Mouse (Mus musculus) embryonic facial prominence, embryonic 10.5 days (tissue): ENCODE measurements around the gene Slc25a28. TPM values are rescaled to one million over a fixed set of nuclear protein-coding genes. Genes with fewer than 3 reads are reported as not detected.

Experiments
- DNase-seq: peaks from one replicate; pipeline ENCODE4 v3.0.0-alpha.2; 2017; ENCODE audit warnings: low spot score
- H3K27ac ChIP-seq: fragments of 300-500 bp; sonication (generic); replicated peaks from 2 replicates; pipeline ENCODE4 v1.5.1; 2016; ENCODE audit warnings: mild to moderate bottlenecking
- H3K27me3 ChIP-seq: fragments of 300-500 bp; sonication (generic); replicated peaks from 2 replicates; pipeline ENCODE4 v1.6.1; 2016; ENCODE audit warnings: low read depth, mild to moderate bottlenecking; ENCODE audit not compliant: poor library complexity, severe bottlenecking
- H3K36me3 ChIP-seq: fragments of 300-500 bp; sonication (generic); replicated peaks from 2 replicates; pipeline ENCODE4 v1.6.1; 2016; ENCODE audit warnings: mild to moderate bottlenecking, moderate library complexity
- H3K4me1 ChIP-seq: fragments of 300-500 bp; sonication (generic); 2 replicates; pipeline ENCODE4 v1.6.1; 2016
- H3K4me3 ChIP-seq: fragments of 300-500 bp; sonication (generic); 2 replicates; pipeline ENCODE4 v1.5.1; 2016; ENCODE audit warnings: mild to moderate bottlenecking, moderate library complexity
- H3K9me3 ChIP-seq: fragments of 300-500 bp; sonication (generic); 2 replicates; pipeline ENCODE4 v1.6.1; 2016; ENCODE audit warnings: mild to moderate bottlenecking
- WGBS: fragments of 180-500 bp; shearing (Covaris S2); methylation state at CpG from one replicate; pipeline ENCODE4 v1.1.7; 2016; 5-methylcytosine and 5-hydroxymethylcytosine counted together
- polyA plus RNA-seq: library from polyadenylated mRNA; unstranded; fragments of >200 nt; fragmentation: Nextera tagmentation; extraction: Ambion mirVana; gene quantifications from 2 replicates; pipeline ENCODE4 v1.2.1, GENCODE M21; 2016

The Slc25a28 gene
- 10.3 and 10.9 TPM in 2 replicates for polyA plus RNA-seq

DNA sequence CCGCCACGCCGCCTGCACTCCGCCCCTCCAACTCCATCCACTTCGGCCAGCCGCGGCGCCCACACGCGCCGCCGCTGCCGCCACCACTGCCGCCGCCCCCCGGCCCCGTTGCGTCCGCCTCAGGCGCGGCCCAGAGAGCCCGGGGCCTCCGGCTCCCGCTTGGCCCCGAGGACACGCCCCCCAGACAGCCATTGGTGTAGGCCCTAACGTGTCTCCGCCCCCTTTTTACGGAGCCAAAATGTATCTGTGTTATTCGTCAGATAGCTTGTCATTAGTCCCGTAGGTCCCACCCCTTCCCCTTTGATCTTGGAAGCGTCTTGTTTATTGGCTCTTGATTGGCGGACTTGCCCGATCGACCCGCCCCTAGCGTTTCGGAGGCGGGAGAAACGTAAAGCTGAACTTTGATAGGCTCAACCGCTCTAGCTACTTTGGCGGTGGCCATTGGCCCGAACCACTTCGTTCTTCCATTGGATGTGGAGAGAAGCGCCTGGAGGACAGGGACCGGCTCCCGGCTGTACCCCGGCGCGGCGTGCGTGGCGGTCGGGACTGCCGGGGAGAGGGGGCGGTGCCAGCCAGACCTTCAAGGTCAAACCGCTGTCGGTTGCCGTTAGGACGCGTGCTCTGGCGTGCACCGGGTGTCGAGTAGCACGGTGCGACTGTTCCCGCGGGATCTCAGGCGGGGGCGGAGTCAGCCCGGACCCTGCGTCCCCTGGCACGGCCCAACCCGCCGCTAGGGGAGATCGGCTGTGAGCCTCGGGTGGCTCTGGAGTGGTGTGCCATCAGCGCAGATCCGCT lies at the start of gene Slc25a28:
Slc25a28 (minus strand) TSS at position 152 of the 795 bp plus-strand sequence.
- peaks cover 20% of the 10 kb centered on the region for H3K27me3 ChIP-seq
- DNase-seq, result peak; percentile 96
- peaks cover 25% of the 10 kb centered on the region for H3K4me1 ChIP-seq
- H3K4me3 ChIP-seq, result peak within 1 kb of the TSS; percentile 93
- peak within 1 kb of the TSS; percentile 90 for H3K27ac ChIP-seq
- whole genome bisulfite sequencing, result under 1% methylated on average over 79 of the region's 79 CpGs
- H3K36me3 ChIP-seq, result no peaks in the 10 kb centered on the region
- no peaks in the 10 kb centered on the region for H3K9me3 ChIP-seq

DNA sequence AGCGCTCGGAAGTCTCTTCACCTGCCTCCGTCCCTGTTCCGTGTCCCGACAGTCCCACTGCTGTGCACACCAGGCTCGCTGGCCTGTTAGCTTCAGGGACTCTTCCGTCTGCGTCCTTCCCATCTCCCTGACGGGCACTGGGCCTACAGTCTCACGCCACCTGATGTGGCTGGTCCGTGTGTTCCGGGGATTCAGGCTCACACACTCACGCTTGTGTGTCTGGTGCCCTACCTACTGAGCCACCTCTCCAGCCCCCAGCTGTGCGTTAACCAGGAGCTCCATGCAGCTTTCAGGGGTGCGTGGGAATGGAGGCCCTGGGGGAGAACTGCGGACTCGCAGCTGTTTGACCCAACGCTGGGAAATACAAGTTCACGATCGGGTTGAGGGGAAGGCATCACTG lies 49.5 kb upstream of the Slc25a28 start:
- no peak overlapping the region for H3K4me3 ChIP-seq
- H3K27me3 ChIP-seq, result no peaks in the 10 kb centered on the region
- 91% methylated on average over 20 of the region's 20 CpGs for WGBS
- peaks cover 7% of the 10 kb centered on the region for H3K4me1 ChIP-seq
- no peak for DNase-seq
- no peak overlapping the region for H3K27ac ChIP-seq
- no peaks in the 10 kb centered on the region for H3K9me3 ChIP-seq
- peaks cover 88% of the 10 kb centered on the region for H3K36me3 ChIP-seq

- H3K27ac ChIP-seq, result no peak overlapping the region
- no peaks in the 10 kb centered on the region for H3K9me3 ChIP-seq
- peaks cover 87% of the 10 kb centered on the region for H3K36me3 ChIP-seq
- 88% methylated on average over 10 of the region's 10 CpGs for WGBS
- H3K4me3 ChIP-seq, result no peak overlapping the region
- no peaks in the 10 kb centered on the region for H3K27me3 ChIP-seq
- no peak for DNase-seq
- peaks cover 7% of the 10 kb centered on the region for H3K4me1 ChIP-seq
Observed at GRCm38 (mm10) chr19:43723501-43723900, 48.8 kb upstream of the Slc25a28 start.

GRCm38 (mm10) chr19:43722891-43723290 lies 48.2 kb upstream of the Slc25a28 start:
- WGBS, result 78% methylated on average over 8 of the region's 8 CpGs
- no peak for DNase-seq
- Histone ChIP-seq H3K36me3 (peaks cover 87% of the 10 kb centered on the region), H3K4me3 (no peak overlapping the region), H3K27ac (no peak overlapping the region), H3K27me3 (no peaks in the 10 kb centered on the region), H3K4me1 (peaks cover 7% of the 10 kb centered on the region), H3K9me3 (no peaks in the 10 kb centered on the region)

- peaks cover 7% of the 10 kb centered on the region for H3K4me1 ChIP-seq
- H3K27me3 ChIP-seq, result no peaks in the 10 kb centered on the region
- H3K36me3 ChIP-seq, result peaks cover 67% of the 10 kb centered on the region
- H3K9me3 ChIP-seq, result no peaks in the 10 kb centered on the region
- 93% methylated on average over 11 of the region's 11 CpGs for WGBS
- no peak for DNase-seq
- no peak overlapping the region for H3K4me3 ChIP-seq
- no peak overlapping the region for H3K27ac ChIP-seq
Observed at GRCm38 (mm10) chr19:43720061-43720460, 45.4 kb upstream of the Slc25a28 start.

DNA sequence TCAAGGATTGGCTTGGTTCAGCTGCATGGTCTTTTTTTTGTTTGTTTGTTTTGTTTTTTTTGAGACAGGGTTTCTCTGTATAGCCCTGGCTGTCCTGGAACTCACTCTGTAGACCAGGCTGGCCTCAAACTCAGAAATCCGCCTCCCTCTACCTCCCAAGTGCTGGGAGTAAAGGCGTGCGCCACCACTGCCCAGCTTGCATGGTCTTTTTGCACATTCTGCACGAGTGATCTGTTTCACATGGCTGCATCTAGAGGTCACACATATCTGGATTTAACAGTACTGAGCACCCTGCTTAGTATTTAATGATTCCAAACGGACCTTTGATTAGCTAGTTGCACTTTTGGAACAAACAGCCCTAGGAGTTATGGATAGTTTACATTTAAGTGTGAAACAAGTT lies 37.3 kb upstream of the Slc25a28 start:
- H3K4me3 ChIP-seq, result no peak overlapping the region
- WGBS, result 80% methylated on average over 5 of the region's 5 CpGs
- no peaks in the 10 kb centered on the region for H3K27me3 ChIP-seq
- no peaks in the 10 kb centered on the region for H3K9me3 ChIP-seq
- DNase-seq, result no peak
- no peaks in the 10 kb centered on the region for H3K4me1 ChIP-seq
- H3K27ac ChIP-seq, result no peak overlapping the region
- H3K36me3 ChIP-seq, result peaks cover 41% of the 10 kb centered on the region

GRCm38 (mm10) chr19:43711159-43711916 lies 36.7 kb upstream of the Slc25a28 start:
- Histone ChIP-seq H3K4me1 (no peaks in the 10 kb centered on the region), H3K27ac (no peak overlapping the region), H3K27me3 (no peaks in the 10 kb centered on the region)

DNA sequence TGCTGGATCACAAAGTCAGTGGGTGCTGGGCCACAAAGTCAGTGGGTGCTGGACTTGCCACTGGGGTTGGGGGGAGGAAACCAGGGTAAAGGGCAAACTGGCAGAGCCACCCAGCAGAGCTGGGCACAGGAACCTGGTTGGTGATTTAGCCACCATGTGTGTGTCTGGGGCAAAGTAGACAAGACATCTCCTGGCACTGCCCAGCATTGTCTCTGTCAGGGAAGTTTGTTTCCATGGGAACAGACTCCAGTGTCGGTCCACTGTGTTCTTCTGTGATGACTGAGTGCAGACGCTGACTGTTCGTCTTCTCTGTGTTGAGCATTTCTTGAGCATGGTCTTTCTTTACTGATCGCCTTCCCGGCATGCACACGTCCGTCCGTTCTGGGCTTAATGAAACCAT lies 34.6 kb upstream of the Slc25a28 start:
- Histone ChIP-seq H3K4me1 (no peaks in the 10 kb centered on the region), H3K9me3 (no peaks in the 10 kb centered on the region), H3K4me3 (no peak overlapping the region), H3K27ac (no peak overlapping the region), H3K27me3 (no peaks in the 10 kb centered on the region), H3K36me3 (peaks cover 58% of the 10 kb centered on the region)
- no peak for DNase-seq
- WGBS, result 91% methylated on average over 8 of the region's 8 CpGs

More at GRCm38 (mm10) chr19:43711159-43711916, 36.7 kb upstream of the Slc25a28 start:
- H3K9me3 ChIP-seq, result no peaks in the 10 kb centered on the region
- H3K36me3 ChIP-seq, result peaks cover 46% of the 10 kb centered on the region
- no peak overlapping the region for H3K4me3 ChIP-seq
- no peak for DNase-seq
- 63% methylated on average over 22 of the region's 22 CpGs for WGBS

DNA sequence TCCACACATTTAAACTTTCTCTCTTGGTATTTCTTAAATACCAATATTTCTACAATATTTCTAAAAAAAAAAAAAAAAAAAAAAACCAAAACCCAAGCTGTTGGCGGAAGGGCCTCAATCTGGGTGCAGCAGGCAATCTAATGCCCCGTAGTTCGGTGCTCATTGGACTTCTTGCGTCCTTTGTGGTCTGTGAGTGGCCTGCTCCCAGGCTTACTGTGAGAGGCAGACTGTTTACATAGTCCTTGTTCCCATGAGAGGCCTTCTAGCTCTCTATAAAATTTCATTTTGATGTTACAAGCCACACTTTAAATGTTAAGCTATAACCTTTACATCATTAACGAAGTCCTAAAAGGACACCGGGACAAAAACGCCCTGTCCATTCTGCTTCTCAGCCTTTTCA lies 33.5 kb upstream of the Slc25a28 start:
- no peaks in the 10 kb centered on the region for H3K9me3 ChIP-seq
- no peak overlapping the region for H3K4me3 ChIP-seq
- DNase-seq, result no peak
- H3K27me3 ChIP-seq, result no peaks in the 10 kb centered on the region
- peaks cover 59% of the 10 kb centered on the region for H3K36me3 ChIP-seq
- H3K4me1 ChIP-seq, result no peaks in the 10 kb centered on the region
- WGBS, result 92% methylated on average over 7 of the region's 7 CpGs
- no peak overlapping the region for H3K27ac ChIP-seq

DNA sequence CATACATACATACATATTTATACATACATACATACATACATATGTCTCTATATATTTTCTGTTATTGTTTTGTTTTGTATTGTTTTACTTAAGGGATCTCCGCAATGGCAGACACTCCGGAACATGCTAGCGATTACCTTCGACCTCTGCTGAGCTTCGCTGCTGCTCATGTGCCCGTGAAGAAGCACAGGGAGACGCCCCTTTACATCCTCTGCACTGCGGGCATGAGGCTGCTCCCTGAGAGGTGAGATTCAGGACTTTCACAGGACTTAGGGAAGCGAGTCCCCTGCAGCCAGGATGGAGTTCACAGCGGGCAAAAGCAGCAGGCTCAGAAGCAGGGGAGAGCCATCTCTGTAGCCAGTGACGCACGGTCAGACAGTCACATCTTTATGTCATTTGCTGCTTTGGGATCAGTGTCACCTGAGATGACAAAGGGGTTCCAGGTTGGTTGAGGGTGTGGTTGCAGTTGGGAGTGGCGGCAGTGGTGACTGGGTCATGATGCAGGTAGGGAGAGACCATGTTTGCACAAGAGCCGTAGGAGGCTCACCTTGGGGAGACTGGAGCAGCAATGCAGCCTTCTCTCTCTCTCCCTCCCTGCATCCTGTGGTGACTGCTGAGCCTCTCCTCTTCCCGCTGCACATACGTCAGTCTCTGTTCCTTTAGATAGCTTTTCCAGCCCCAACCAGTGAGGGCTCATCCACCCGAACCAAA lies 30.3 kb upstream of the Slc25a28 start:
- no peaks in the 10 kb centered on the region for H3K27me3 ChIP-seq

DNA sequence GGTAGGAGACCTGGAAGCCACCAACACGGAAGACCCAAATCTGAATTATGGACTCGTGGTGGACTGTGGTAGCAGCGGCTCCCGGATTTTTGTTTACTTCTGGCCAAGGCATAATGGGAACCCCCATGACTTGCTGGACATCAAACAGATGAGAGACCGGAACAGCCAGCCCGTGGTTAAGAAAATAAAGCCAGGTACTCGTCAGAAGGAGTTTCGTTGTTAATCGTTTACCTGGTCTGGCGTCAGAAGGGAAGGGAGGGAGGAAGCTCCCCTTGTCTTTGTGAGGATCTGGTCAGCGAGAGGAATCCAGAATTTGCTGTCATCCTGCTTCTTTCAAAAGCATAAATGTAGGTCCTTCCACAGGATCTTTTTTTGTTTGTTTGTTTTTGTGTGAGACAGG lies 29.5 kb upstream of the Slc25a28 start:
- WGBS, result 93% methylated on average over 11 of the region's 11 CpGs
- H3K36me3 ChIP-seq, result peaks cover 83% of the 10 kb centered on the region

More for the DNA sequence above, 30.3 kb upstream of the Slc25a28 start:
- DNase-seq, result no peak
- Histone ChIP-seq H3K9me3 (peaks cover 3% of the 10 kb centered on the region; the same call in 1 of the 2 replicates), H3K4me1 (no peaks in the 10 kb centered on the region), H3K27ac (no peak overlapping the region), H3K36me3 (peaks cover 79% of the 10 kb centered on the region), H3K4me3 (no peak overlapping the region)
- WGBS, result 91% methylated on average over 17 of the region's 17 CpGs

GRCm38 (mm10) chr19:43699763-43700155 lies 25.1 kb upstream of the Slc25a28 start:
- Histone ChIP-seq H3K9me3 (peaks cover 3% of the 10 kb centered on the region; the same call in 1 of the 2 replicates), H3K27me3 (no peaks in the 10 kb centered on the region), H3K4me3 (no peak overlapping the region), H3K4me1 (0 out of 2 replicates have a peak, but pooled peaks cover 3% of the 10 kb centered on the region), H3K36me3 (peaks cover 54% of the 10 kb centered on the region), H3K27ac (no peak overlapping the region)
- WGBS, result 83% methylated on average over 6 of the region's 6 CpGs
- no peak for DNase-seq

More for the DNA sequence above, 29.5 kb upstream of the Slc25a28 start:
- no peak for DNase-seq
- H3K9me3 ChIP-seq, result peaks cover 3% of the 10 kb centered on the region; the same call in 1 of the 2 replicates
- no peaks in the 10 kb centered on the region for H3K27me3 ChIP-seq
- H3K4me3 ChIP-seq, result no peak overlapping the region
- H3K4me1 ChIP-seq, result no peaks in the 10 kb centered on the region
- H3K27ac ChIP-seq, result no peak overlapping the region
